In genomic region chr4:149889851-149890250, GRCm38 (mm10) we compare ENCODE assay signal across 8 mouse cellular contexts.
DNase-seq lines count a peak whose midpoint lies in the region; ATAC-seq and TF ChIP-seq lines count a peak whose summit lies in the region.

No protein-coding gene starts in this region.

- H3K36me3 ChIP-seq in embryonic facial prominence, embryonic 13.5 days: no peaks in the 10 kb centered on the region
- H3K36me3 ChIP-seq in heart, embryonic 14.5 days (ENCODE audit: control insufficient read depth, insufficient read depth, low read length): no peaks in the 10 kb centered on the region
- H3K36me3 ChIP-seq in kidney, embryonic 14.5 days (ENCODE audit: control insufficient read depth, insufficient read depth, low read length): no peaks in the 10 kb centered on the region
- H3K36me3 ChIP-seq in liver, postnatal 0 days (replicated peaks; ENCODE audit: insufficient read depth, low read length): no peaks in the 10 kb centered on the region

- H3K4me2 ChIP-seq in embryonic facial prominence, embryonic 13.5 days: no peak overlapping the region
- peak overlapping the region; percentile 7 for H3K4me2 ChIP-seq in heart, embryonic 14.5 days (ENCODE audit: low read length)
- H3K4me2 ChIP-seq in kidney, embryonic 14.5 days (replicated peaks; ENCODE audit: low read depth, low read length): peak overlapping the region; percentile 1; the same call in 1 of the 2 replicates
- no peak overlapping the region for H3K4me2 ChIP-seq in liver, postnatal 0 days (ENCODE audit: low read depth, low read length)

- TF ChIP-seq CTCF in liver, postnatal 0 days (IDR thresholded peaks at IDR 0.05; ENCODE audit: low read depth): no peak

- no peaks in the 10 kb centered on the region for H3K27me3 ChIP-seq in embryonic facial prominence, embryonic 13.5 days
- no peaks in the 10 kb centered on the region; the same call in 1 of the 2 replicates for H3K27me3 ChIP-seq in heart, embryonic 14.5 days (ENCODE audit: control insufficient read depth, insufficient read depth, low read length)
- H3K27me3 ChIP-seq in kidney, embryonic 14.5 days (ENCODE audit: control insufficient read depth, insufficient read depth, low read length): no peaks in the 10 kb centered on the region
- no peaks in the 10 kb centered on the region for H3K27me3 ChIP-seq in liver, postnatal 0 days (ENCODE audit: insufficient read depth, low read length)

- H3K27ac ChIP-seq in embryonic facial prominence, embryonic 13.5 days: peak overlapping the region; percentile 85
- H3K27ac ChIP-seq in heart, embryonic 14.5 days (replicated peaks in 1 of 2; ENCODE audit: control insufficient read depth in 1 of 2, insufficient read depth in 1 of 2, low read depth in 2 of 2, low read length in 2 of 2): peak overlapping the region; percentile 74 to 77
- peak overlapping the region; percentile 91 for H3K27ac ChIP-seq in kidney, embryonic 14.5 days (ENCODE audit: low read depth, low read length)
- H3K27ac ChIP-seq in liver, postnatal 0 days (ENCODE audit: low read depth): peak overlapping the region; percentile 55; the same call in 1 of the 2 replicates

- TF ChIP-seq EP300 in liver, postnatal 0 days (IDR thresholded peaks at IDR 0.05; ENCODE audit: low read depth): no peak; the same call in 1 of the 2 replicates

- H3K9ac ChIP-seq in embryonic facial prominence, embryonic 13.5 days: no peak overlapping the region
- H3K9ac ChIP-seq in heart, embryonic 14.5 days (ENCODE audit: low read length): peak overlapping the region; percentile 25
- no peak overlapping the region; the same call in 1 of the 2 replicates for H3K9ac ChIP-seq in kidney, embryonic 14.5 days (ENCODE audit: low read depth, low read length)
- no peak overlapping the region for H3K9ac ChIP-seq in liver, postnatal 0 days (replicated peaks)

- 29% methylated on average over 13 of the region's 13 CpGs for WGBS in embryonic facial prominence, embryonic 13.5 days
- WGBS in heart, embryonic 14.5 days: 18% methylated on average over 13 of the region's 13 CpGs
- 5% methylated on average over 13 of the region's 13 CpGs for WGBS in kidney, embryonic 14.5 days
- WGBS in liver, postnatal 0 days (ENCODE audit: insufficient replicate concordance): 22% methylated on average over 13 of the region's 13 CpGs

- H3K4me1 ChIP-seq in embryonic facial prominence, embryonic 13.5 days: peaks cover 69% of the 10 kb centered on the region
- peaks cover 38 to 40% of the 10 kb centered on the region in 2 experiments for H3K4me1 ChIP-seq in heart, embryonic 14.5 days (ENCODE audit: control insufficient read depth in 2 of 2, insufficient read depth in 2 of 2, low read length in 2 of 2)
- peaks cover 56% of the 10 kb centered on the region for H3K4me1 ChIP-seq in kidney, embryonic 14.5 days (ENCODE audit: control insufficient read depth, insufficient read depth, low read length)
- H3K4me1 ChIP-seq in liver, postnatal 0 days (ENCODE audit: insufficient read depth): no peaks in the 10 kb centered on the region

- no peaks in the 10 kb centered on the region for H3K9me3 ChIP-seq in embryonic facial prominence, embryonic 13.5 days
- H3K9me3 ChIP-seq in heart, embryonic 14.5 days (ENCODE audit: control insufficient read depth, low read length): no peaks in the 10 kb centered on the region
- H3K9me3 ChIP-seq in kidney, embryonic 14.5 days (ENCODE audit: control insufficient read depth, low read length): no peaks in the 10 kb centered on the region
- H3K9me3 ChIP-seq in liver, postnatal 0 days (ENCODE audit: low read length): no peaks in the 10 kb centered on the region

- no peak for ATAC-seq in embryonic facial prominence, embryonic 13.5 days (ENCODE audit: insufficient number of reproducible peaks, insufficient read depth, low FRiP score, low TSS enrichment, low read depth)
- ATAC-seq in heart, embryonic 14.5 days (ENCODE audit: insufficient number of reproducible peaks, insufficient read depth, low FRiP score, low read depth): peak; percentile 27; the same call in 1 of the 2 replicates
- ATAC-seq in kidney, embryonic 14.5 days (ENCODE audit: low FRiP score, low TSS enrichment): peak; percentile 50; the same call in 1 of the 2 replicates
- peak; percentile 27 for ATAC-seq in liver, postnatal 0 days
- no peak for ATAC-seq in megakaryocyte-erythroid progenitor cell, adult 5-6 weeks (replicated peaks; ENCODE audit: low FRiP score, low TSS enrichment, poor library complexity, severe bottlenecking)

- no peak overlapping the region for H3K4me3 ChIP-seq in embryonic facial prominence, embryonic 13.5 days
- H3K4me3 ChIP-seq in heart, embryonic 14.5 days (ENCODE audit: control insufficient read depth in 1 of 2, insufficient read depth in 1 of 2, low read depth in 1 of 2, low read length in 2 of 2): no peak overlapping the region
- H3K4me3 ChIP-seq in kidney, embryonic 14.5 days (ENCODE audit: low read length): no peak overlapping the region
- H3K4me3 ChIP-seq in liver, postnatal 0 days (ENCODE audit: low read depth, low read length): no peak overlapping the region

- DNase-seq in right cerebral cortex, adult 18-20 months: peak; percentile 82
- no peak for DNase-seq in right cerebral cortex, postnatal 4 days
- peak; percentile 49 for DNase-seq in liver, postnatal 0 days
- DNase-seq in right cerebral cortex, postnatal 36 days (ENCODE audit: low spot score in 2 of 2): peak; percentile 66 to 68

Comparison
In these comparisons a context has a peak if more than half of its experiments do, and no peak if none do; other contexts are left out.
1. ATAC-seq: peak in heart, embryonic 14.5 days (single experiment), kidney, embryonic 14.5 days (single experiment) and liver, postnatal 0 days (single experiment); none in embryonic facial prominence, embryonic 13.5 days (single experiment) and megakaryocyte-erythroid progenitor cell, adult 5-6 weeks (single experiment).
2. H3K4me2 ChIP-seq: peak in heart, embryonic 14.5 days (single experiment) and kidney, embryonic 14.5 days (single experiment); none in embryonic facial prominence, embryonic 13.5 days (single experiment) and liver, postnatal 0 days (single experiment).
3. Peak in every context shown above with its lines, with median percentiles within 50 percentile points of each other: H3K27ac ChIP-seq.